Mouse (Mus musculus) MEL (cell line): Measurements from ENCODE around the gene Wdr19. TPM values are rescaled to one million over a fixed set of nuclear protein-coding genes. Genes with fewer than 3 reads are reported as not detected.

ENCODE experiments used
- DNase-seq: peaks from one replicate; pipeline ENCODE4 v3.0.0; 2011; ENCODE audit warnings: low read depth, low spot score
- H3K27ac ChIP-seq: 2 replicates; pipeline ENCODE4 v1.5.1; 2012; ENCODE audit warnings: low read depth, mild to moderate bottlenecking, control low read depth, low read length, moderate library complexity; ENCODE audit not compliant: control insufficient read depth
- H3K27me3 ChIP-seq, 2 experiments: fragments of 150-350 bp in 1 of 2; sonication (generic) in 1 of 2; 2 replicates each; pipeline ENCODE4 v1.6.1; 2012; ENCODE audit warnings: low read length in 2 of 2, mild to moderate bottlenecking in 2 of 2, improper control_type of control experiment in 1 of 2, moderate library complexity in 1 of 2; ENCODE audit not compliant: insufficient read depth in 2 of 2, control insufficient read depth in 1 of 2
- H3K36me3 ChIP-seq, 2 experiments: 2 replicates each; pipeline ENCODE4 v1.6.1; 2012 to 2014; ENCODE audit warnings: low read length in 2 of 2, improper control_type of control experiment in 1 of 2, inconsistent platforms in 1 of 2, mild to moderate bottlenecking in 1 of 2; ENCODE audit not compliant: insufficient read depth in 2 of 2, control insufficient read depth in 1 of 2
- H3K4me1 ChIP-seq, 2 experiments: fragments of 150-350 bp in 1 of 2; sonication (generic) in 1 of 2; 2 replicates each; pipeline ENCODE4 v1.6.1; 2012; ENCODE audit warnings: low read length in 2 of 2, improper control_type of control experiment in 1 of 2, mild to moderate bottlenecking in 1 of 2; ENCODE audit not compliant: insufficient read depth in 2 of 2, control insufficient read depth in 1 of 2
- H3K4me3 ChIP-seq, 2 experiments: fragments of 150-350 bp in 1 of 2; sonication (generic) in 1 of 2; 2 replicates each; pipeline ENCODE4 v1.5.1; 2012; ENCODE audit warnings: low read depth in 2 of 2, low read length in 2 of 2, mild to moderate bottlenecking in 2 of 2, moderate library complexity in 2 of 2, control low read depth in 1 of 2, improper control_type of control experiment in 1 of 2; ENCODE audit not compliant: control insufficient read depth in 1 of 2, insufficient read depth in 1 of 2
- H3K79me2 ChIP-seq: 2 replicates; pipeline ENCODE4 v1.6.1; 2012; ENCODE audit warnings: mild to moderate bottlenecking, low read length, moderate library complexity; ENCODE audit not compliant: control insufficient read depth, poor library complexity, insufficient read depth
- H3K9ac ChIP-seq: 2 replicates; pipeline ENCODE4 v1.6.1; 2012; ENCODE audit warnings: low read depth, mild to moderate bottlenecking, control low read depth, low read length, moderate library complexity; ENCODE audit not compliant: control insufficient read depth, poor library complexity, severe bottlenecking
- H3K9me3 ChIP-seq: fragments of 150-350 bp; sonication (generic); replicated peaks from 2 replicates; pipeline ENCODE4 v1.6.1; 2012; ENCODE audit warnings: mild to moderate bottlenecking, low read length, improper control_type of control experiment, moderate library complexity; ENCODE audit not compliant: insufficient read depth
- CHD1 ChIP-seq: IDR thresholded peaks from 2 replicates; pipeline ENCODE4 v1.6.1; 2012; ENCODE audit warnings: low read depth, mild to moderate bottlenecking, inconsistent platforms, low read length, improper control_type of control experiment
- CTCF ChIP-seq, 3 experiments: IDR thresholded peaks in 2 of 3; conservative IDR thresholded peaks in 1 of 3; 2 replicates each; pipeline ENCODE4 v1.5.1; 2011 to 2012; ENCODE audit warnings: low read length in 3 of 3, low read depth in 2 of 3, mild to moderate bottlenecking in 2 of 3, improper control_type of control experiment in 1 of 3, inconsistent platforms in 1 of 3, mixed read lengths in 1 of 3, moderate library complexity in 1 of 3; ENCODE audit not compliant: control insufficient read depth in 1 of 3, insufficient read depth in 1 of 3, poor library complexity in 1 of 3, severe bottlenecking in 1 of 3
- ELF1 ChIP-seq: IDR thresholded peaks from 2 replicates; pipeline ENCODE4 v1.6.1; 2014; ENCODE audit warnings: low read depth, mild to moderate bottlenecking, inconsistent platforms, low read length, improper control_type of control experiment, moderate library complexity
- ETS1 ChIP-seq: IDR thresholded peaks from 2 replicates; pipeline ENCODE4 v1.6.1; 2012; ENCODE audit warnings: low read depth, mild to moderate bottlenecking, inconsistent platforms, low read length, improper control_type of control experiment, moderate library complexity
- GATA1 ChIP-seq: IDR thresholded peaks from 2 replicates; pipeline ENCODE4 v1.6.1; 2011; ENCODE audit warnings: low read depth, low read length, improper control_type of control experiment
- HCFC1 ChIP-seq: IDR thresholded peaks from 2 replicates; pipeline ENCODE4 v1.6.1; 2012; ENCODE audit warnings: low read depth, mild to moderate bottlenecking, inconsistent platforms, low read length, improper control_type of control experiment, moderate library complexity
- KAT2A ChIP-seq: conservative IDR thresholded peaks from 2 replicates; pipeline ENCODE4 v1.6.1; 2012; ENCODE audit warnings: low read depth, low read length, improper control_type of control experiment, inconsistent platforms
- MAX ChIP-seq: IDR thresholded peaks from 2 replicates; pipeline ENCODE4 v1.6.1; 2011; ENCODE audit warnings: low read length, improper control_type of control experiment
- MXI1 ChIP-seq: IDR thresholded peaks from 2 replicates; pipeline ENCODE4 v1.6.1; 2011; ENCODE audit warnings: mild to moderate bottlenecking, low read depth, low read length, improper control_type of control experiment
- MYB ChIP-seq: IDR thresholded peaks from 2 replicates; pipeline ENCODE4 v1.6.1; 2011; ENCODE audit warnings: mild to moderate bottlenecking, low read depth, low read length, improper control_type of control experiment
- MYC ChIP-seq: IDR thresholded peaks from 2 replicates; pipeline ENCODE4 v1.6.1; 2011; ENCODE audit warnings: low read depth, mild to moderate bottlenecking, low read length, improper control_type of control experiment, moderate library complexity
- NELFE ChIP-seq: IDR thresholded peaks from 2 replicates; pipeline ENCODE4 v1.6.1; 2011; ENCODE audit warnings: low read depth, low read length, improper control_type of control experiment
- POLR2A ChIP-seq, 2 experiments: IDR thresholded peaks; 2 replicates each; pipeline ENCODE4 v1.6.1; 2011 to 2012; ENCODE audit warnings: low read length in 2 of 2, mild to moderate bottlenecking in 2 of 2, control low read depth in 1 of 2, improper control_type of control experiment in 1 of 2, low read depth in 1 of 2, moderate library complexity in 1 of 2; ENCODE audit not compliant: control insufficient read depth in 1 of 2, insufficient read depth in 1 of 2, poor library complexity in 1 of 2
- POLR2AphosphoS5 ChIP-seq: IDR thresholded peaks from 2 replicates; pipeline ENCODE4 v1.6.1; 2012; ENCODE audit warnings: low read depth, borderline replicate concordance, mild to moderate bottlenecking, inconsistent platforms, low read length, moderate library complexity, mixed read lengths
- RCOR1 ChIP-seq: IDR thresholded peaks from 2 replicates; pipeline ENCODE4 v1.6.1; 2012; ENCODE audit warnings: low read depth, mild to moderate bottlenecking, inconsistent platforms, low read length, improper control_type of control experiment
- SIN3A ChIP-seq: IDR thresholded peaks from 2 replicates; pipeline ENCODE4 v1.6.1; 2012; ENCODE audit warnings: low read length, improper control_type of control experiment, inconsistent platforms
- SMC3 ChIP-seq: IDR thresholded peaks from 2 replicates; pipeline ENCODE4 v1.6.1; 2011; ENCODE audit warnings: low read depth, low read length, improper control_type of control experiment
- TAL1 ChIP-seq: IDR thresholded peaks from 2 replicates; pipeline ENCODE4 v1.6.1; 2012; ENCODE audit warnings: mild to moderate bottlenecking, inconsistent platforms, low read length, moderate library complexity, mixed read lengths
- UBTF ChIP-seq: IDR thresholded peaks from 2 replicates; pipeline ENCODE4 v1.6.1; 2012; ENCODE audit warnings: low read depth, mild to moderate bottlenecking, inconsistent platforms, low read length, improper control_type of control experiment, moderate library complexity, borderline replicate concordance; ENCODE audit not compliant: insufficient read depth
- USF2 ChIP-seq, 2 experiments: IDR thresholded peaks; 2 replicates each; pipeline ENCODE4 v1.6.1; 2011 to 2012; ENCODE audit warnings: improper control_type of control experiment in 2 of 2, low read length in 2 of 2, borderline replicate concordance in 1 of 2, inconsistent platforms in 1 of 2, low read depth in 1 of 2, mild to moderate bottlenecking in 1 of 2; ENCODE audit not compliant: insufficient read depth in 1 of 2
- ZKSCAN1 ChIP-seq: IDR thresholded peaks from 2 replicates; pipeline ENCODE4 v1.6.1; 2012; ENCODE audit warnings: low read depth, mild to moderate bottlenecking, inconsistent platforms, low read length, improper control_type of control experiment, moderate library complexity
- ZMIZ1 ChIP-seq: IDR thresholded peaks from 2 replicates; pipeline ENCODE4 v1.6.1; 2012; ENCODE audit warnings: low read depth, mild to moderate bottlenecking, inconsistent platforms, low read length, improper control_type of control experiment, moderate library complexity
- polyA plus RNA-seq, 2 experiments: library from polyadenylated mRNA; stranded (reverse) in 1 of 2; unstranded in 1 of 2; fragments of >175 nt in 1 of 2; fragments of >200 nt in 1 of 2; gene quantifications; 2 replicates each; pipeline versions ENCODE4 v1.2.1 to v1.2.4; 2012; ENCODE audit warnings: low replicate concordance in 2 of 2, low read depth in 1 of 2; ENCODE audit not compliant: insufficient read length in 2 of 2, insufficient read depth in 1 of 2, missing spikeins in 1 of 2
- total RNA-seq: library from RNA; depleted of rRNA; stranded (reverse); fragments of 300-350 nt; gene quantifications from 2 replicates; pipeline ENCODE4 v1.2.3, GENCODE M21; 2012

The Wdr19 gene
- total and polyA plus RNA-seq, 3 experiments, result 0.27 to 0.81 TPM; not detected in 1

GRCm38 (mm10) chr5:65305516-65305915, 106.0 kb downstream of the Wdr19 start:
- TF ChIP-seq ZMIZ1 (no peak), UBTF (no peak), USF2 (IDR thresholded peaks at IDR 0.05; ENCODE audit: borderline replicate concordance in 1 of 2, insufficient read depth in 1 of 2, low read depth in 1 of 2, low read length in 2 of 2) (no peak), POLR2AphosphoS5 (no peak), GATA1 (no peak), MXI1 (no peak), POLR2A (IDR thresholded peaks at IDR 0.05; ENCODE audit: control insufficient read depth in 1 of 2, insufficient read depth in 1 of 2, low read depth in 1 of 2, low read length in 2 of 2, poor library complexity in 1 of 2) (no peak), TAL1 (no peak), SIN3A (no peak), MAX (no peak), MYC (no peak), MYB (no peak), HCFC1 (no peak), ELF1 (no peak), SMC3 (no peak), ETS1 (no peak), CTCF (IDR thresholded peaks at IDR 0.05 in 2 of 3, conservative IDR thresholded peaks at IDR 0.05 in 1 of 3; ENCODE audit: control insufficient read depth in 1 of 3, insufficient read depth in 1 of 3, low read depth in 2 of 3, low read length in 3 of 3, poor library complexity in 1 of 3, severe bottlenecking in 1 of 3) (no peak), ZKSCAN1 (no peak), CHD1 (no peak), NELFE (no peak)
- H3K79me2 ChIP-seq, result no peaks in the 10 kb centered on the region
- H3K4me3 ChIP-seq, result no peak overlapping the region
- no peak overlapping the region for H3K27ac ChIP-seq
- H3K36me3 ChIP-seq, result peaks cover 2 to 8% of the 10 kb centered on the region in 2 experiments; a peak in 3 of 4 replicates
- DNase-seq, result no peak
- H3K4me1 ChIP-seq, result peaks cover 0 to 4% of the 10 kb centered on the region in 2 experiments; a peak in 2 of 4 replicates
- H3K9me3 ChIP-seq, result no peaks in the 10 kb centered on the region
- no peaks in the 10 kb centered on the region for H3K27me3 ChIP-seq
- no peak overlapping the region for H3K9ac ChIP-seq

- peaks cover 6 to 8% of the 10 kb centered on the region in 2 experiments; a peak in 3 of 4 replicates for H3K36me3 ChIP-seq
These were observed 108.7 kb downstream of the Wdr19 start for GRCm38 (mm10) chr5:65308208-65308607.

More at GRCm38 (mm10) chr5:65308208-65308607, 108.7 kb downstream of the Wdr19 start:
- H3K27me3 ChIP-seq, result no peaks in the 10 kb centered on the region
- peaks cover 0 to 2% of the 10 kb centered on the region in 2 experiments; a peak in 1 of 4 replicates for H3K4me1 ChIP-seq
- H3K27ac ChIP-seq, result no peak overlapping the region
- H3K4me3 ChIP-seq, result no peak overlapping the region
- no peaks in the 10 kb centered on the region for H3K9me3 ChIP-seq
- no peak for DNase-seq
- TF ChIP-seq KAT2A (no peak), RCOR1 (no peak), ZKSCAN1 (no peak)
- no peak overlapping the region for H3K9ac ChIP-seq
- H3K79me2 ChIP-seq, result no peaks in the 10 kb centered on the region
